Comparison of ENCODE assay signal across 10 mouse cellular contexts in the genomic region with DNA sequence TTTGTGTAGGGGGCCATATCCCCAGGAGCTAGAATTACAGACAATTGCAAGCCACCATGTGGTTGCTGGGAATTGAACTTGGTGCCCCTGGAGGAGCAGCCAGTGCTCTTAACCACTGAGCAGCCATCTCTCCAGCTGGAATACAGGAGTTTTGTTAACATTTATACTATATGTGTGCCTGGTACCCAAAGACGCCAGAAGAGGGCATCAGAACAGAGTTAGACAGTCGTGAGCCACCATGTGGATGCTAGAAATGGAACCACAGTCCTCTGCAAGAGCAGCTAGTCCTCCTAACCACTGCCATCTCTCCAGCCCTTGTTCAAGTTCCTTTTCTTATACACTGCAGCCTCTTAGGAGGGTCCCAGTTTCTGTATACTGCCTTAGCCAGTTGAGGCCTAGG. TPM values are rescaled to one million over a fixed set of nuclear protein-coding genes. Genes with fewer than 3 reads are reported as not detected.
DNase-seq lines count a peak whose midpoint lies in the region; ATAC-seq and TF ChIP-seq lines count a peak whose summit lies in the region.
"Had no signal": no experiment of that assay in that cellular context is flagged by ENCODE, and none has a peak within 500 bp of the region (broad histone marks: within the 10 kb centered on the region; RNA-seq: fewer than 3 reads in every experiment).

No protein-coding gene starts in this region.

- H3K4me3 ChIP-seq in liver, adult 2 months (ENCODE audit: insufficient read depth, low read depth, low read length), result no peak overlapping the region
- no peak overlapping the region for H3K4me3 ChIP-seq in liver, embryonic 11.5 days (ENCODE audit: low read depth, low read length)

- no peaks in the 10 kb centered on the region for H3K27me3 ChIP-seq in liver, adult 2 months (ENCODE audit: control insufficient read depth, insufficient read depth, low read length)
- H3K27me3 ChIP-seq in liver, embryonic 11.5 days (replicated peaks; ENCODE audit: control insufficient read depth, insufficient read depth, low read length), result no peaks in the 10 kb centered on the region

- H3K79me2 ChIP-seq in liver, adult 2 months (ENCODE audit: control insufficient read depth, insufficient read depth, low read length), result no peaks in the 10 kb centered on the region

- H3K9me3 ChIP-seq in liver, embryonic 11.5 days (ENCODE audit: control insufficient read depth, low read length), result 0 out of 2 replicates have a peak, but pooled peaks cover 2% of the 10 kb centered on the region

- H3K4me1 ChIP-seq in liver, adult 2 months (ENCODE audit: control insufficient read depth, insufficient read depth, low read length), result peaks cover 6% of the 10 kb centered on the region
- peaks cover 14% of the 10 kb centered on the region for H3K4me1 ChIP-seq in liver, embryonic 11.5 days (replicated peaks; ENCODE audit: control insufficient read depth, insufficient read depth, low read length)

- ATAC-seq in liver, embryonic 11.5 days (replicated peaks; ENCODE audit: low FRiP score), result no peak
- ATAC-seq in common myeloid progenitor, adult 5-6 weeks (replicated peaks; ENCODE audit: low read depth, poor library complexity, severe bottlenecking), result peak; percentile 59

- peak; percentile 21; the same call in 1 of the 2 replicates for TF ChIP-seq CTCF in liver, adult 2 months (IDR thresholded peaks at IDR 0.05; ENCODE audit: low read depth, low read length)

- no peak for TF ChIP-seq POLR2A in liver, adult 2 months (IDR thresholded peaks at IDR 0.05; ENCODE audit: extremely low read depth, insufficient read depth, low read length)

- no peak overlapping the region for H3K4me2 ChIP-seq in liver, embryonic 11.5 days

- intact Hi-C loops in left cerebral cortex, postnatal 25 days (cut with DNase I), result loop anchor here (5.0 kb wide), 1 partner anchor 84 kb away; the partner anchor contains the start of gene Eif3b

- H3K36me3 ChIP-seq in liver, adult 2 months (ENCODE audit: control insufficient read depth, insufficient read depth, low read length), result peaks cover 2% of the 10 kb centered on the region; the same call in 1 of the 2 replicates
- peaks cover 18% of the 10 kb centered on the region for H3K36me3 ChIP-seq in liver, embryonic 11.5 days (ENCODE audit: control insufficient read depth, insufficient read depth, low read length)

- 47% methylated on average over 2 of the region's 2 CpGs for WGBS in liver, adult 2 months
- WGBS in liver, embryonic 11.5 days, result 20% methylated on average over 2 of the region's 2 CpGs

- H3K9ac ChIP-seq in liver, adult 2 months (ENCODE audit: low read depth, low read length), result no peak overlapping the region
- H3K9ac ChIP-seq in liver, embryonic 11.5 days (ENCODE audit: low read depth, low read length), result no peak overlapping the region

- peak; percentile 25 for DNase-seq in adrenal gland, postnatal 14 days
- DNase-seq in adrenal gland, adult 18-20 months (ENCODE audit: low spot score in 2 of 2), result no peak
- DNase-seq in liver, adult 2 months (ENCODE audit: extremely low read depth, low read depth, low spot score), result no peak
- DNase-seq in liver, embryonic 11.5 days (ENCODE audit: low spot score), result no peak
- peak; percentile 44 for DNase-seq in naive thymus-derived CD4-positive, alpha-beta T cell, adult 2 months (ENCODE audit: low read depth)
- no peak for DNase-seq in left cerebral cortex, postnatal 25 days (ENCODE audit: low spot score in 2 of 2)
- DNase-seq in layer of hippocampus, postnatal 10 days (ENCODE audit: low spot score in 2 of 2), result no peak
- DNase-seq: heart, adult 11 months; kidney, adult 11 months had no signal

- no peak overlapping the region for H3K27ac ChIP-seq in liver, adult 2 months (replicated peaks; ENCODE audit: insufficient read depth, low read depth, low read length)
- H3K27ac ChIP-seq in liver, embryonic 11.5 days (ENCODE audit: low read depth, low read length), result no peak overlapping the region

RNA-seq across cellular contexts. Expression of gene Mrm2, which starts 1.9 kb away (rescaled TPM):
- total RNA-seq in adrenal gland, postnatal 14 days (2021), result 11.2 and 13.9 TPM in 2 replicates
- total RNA-seq in adrenal gland, adult 18-20 months (2021), result 10 to 100 TPM; 13.3 to 14.8 TPM
- total RNA-seq in liver, adult 2 months (2014; rRNA removed), result 6.8 and 8.0 TPM in 2 replicates
- polyA plus RNA-seq in liver, adult 2 months (2012; rRNA removed), result 8.4 and 8.9 TPM in 2 replicates
- polyA plus RNA-seq in liver, embryonic 11.5 days (2014; fragmentation: Nextera tagmentation; extraction: Ambion mirVana), result 20.2 and 21.7 TPM in 2 replicates
- 8.4 and 12.0 TPM in 2 replicates for total RNA-seq in common myeloid progenitor, adult 5-6 weeks (2017)
- 10 to 100 TPM in 1 of 2 experiments, 1 to 10 TPM in 1; 9.5 to 10.7 TPM for total RNA-seq in left cerebral cortex, postnatal 25 days (2021)
- 1 to 10 TPM; 8.4 to 9.4 TPM for total RNA-seq in layer of hippocampus, postnatal 10 days (2021)

RNA-seq across cellular contexts. Expression of gene Nudt1, which starts 12.2 kb away (rescaled TPM):
- 15.9 and 21.1 TPM in 2 replicates for total RNA-seq in adrenal gland, postnatal 14 days (2021)
- 10 to 100 TPM; 13.5 to 17.6 TPM for total RNA-seq in adrenal gland, adult 18-20 months (2021)
- total RNA-seq in liver, adult 2 months (2014; rRNA removed), result 20.7 and 25.3 TPM in 2 replicates
- polyA plus RNA-seq in liver, adult 2 months (2012; rRNA removed), result 15.8 and 20.2 TPM in 2 replicates
- 58.3 and 62.3 TPM in 2 replicates for polyA plus RNA-seq in liver, embryonic 11.5 days (2014; fragmentation: Nextera tagmentation; extraction: Ambion mirVana)
- 32.2 and 40.0 TPM in 2 replicates for total RNA-seq in common myeloid progenitor, adult 5-6 weeks (2017)
- 1 to 10 TPM; 4.8 to 6.3 TPM for total RNA-seq in left cerebral cortex, postnatal 25 days (2021)
- 1 to 10 TPM; 5.8 to 7.5 TPM for total RNA-seq in layer of hippocampus, postnatal 10 days (2021)

RNA-seq across cellular contexts. Expression of gene Mad1l1, which starts 12.3 kb away (rescaled TPM):
- total RNA-seq in adrenal gland, postnatal 14 days (2021), result 19.1 and 21.5 TPM in 2 replicates
- 10 to 100 TPM; 11.4 to 12.9 TPM for total RNA-seq in adrenal gland, adult 18-20 months (2021)
- total RNA-seq in liver, adult 2 months (2014; rRNA removed), result 6.4 and 6.7 TPM in 2 replicates
- 13.0 and 14.4 TPM in 2 replicates for polyA plus RNA-seq in liver, adult 2 months (2012; rRNA removed)
- polyA plus RNA-seq in liver, embryonic 11.5 days (2014; fragmentation: Nextera tagmentation; extraction: Ambion mirVana), result 43.0 and 43.4 TPM in 2 replicates
- 54.5 and 60.1 TPM in 2 replicates for total RNA-seq in common myeloid progenitor, adult 5-6 weeks (2017)
- 10 to 100 TPM; 15.1 to 19.0 TPM for total RNA-seq in left cerebral cortex, postnatal 25 days (2021)
- total RNA-seq in layer of hippocampus, postnatal 10 days (2021), result 10 to 100 TPM; 20.1 to 20.7 TPM

RNA-seq across cellular contexts. Expression of gene Snx8, which starts 55.4 kb away (rescaled TPM):
- total RNA-seq in adrenal gland, postnatal 14 days (2021), result 17.7 and 26.1 TPM in 2 replicates
- total RNA-seq in adrenal gland, adult 18-20 months (2021), result 10 to 100 TPM; 13.8 to 13.9 TPM
- 12.5 and 14.0 TPM in 2 replicates for total RNA-seq in liver, adult 2 months (2014; rRNA removed)
- polyA plus RNA-seq in liver, adult 2 months (2012; rRNA removed), result 10.2 and 11.2 TPM in 2 replicates
- polyA plus RNA-seq in liver, embryonic 11.5 days (2014; fragmentation: Nextera tagmentation; extraction: Ambion mirVana), result 10.6 and 10.7 TPM in 2 replicates
- 3.9 and 5.5 TPM in 2 replicates for total RNA-seq in common myeloid progenitor, adult 5-6 weeks (2017)
- total RNA-seq in left cerebral cortex, postnatal 25 days (2021), result 10 to 100 TPM; 13.2 to 13.5 TPM
- total RNA-seq in layer of hippocampus, postnatal 10 days (2021), result 10 to 100 TPM; 14.9 to 15.5 TPM

Comparison
In these comparisons a context has a peak if more than half of its experiments do, and no peak if none do; other contexts are left out.
1. DNase-seq: peak in adrenal gland, postnatal 14 days (single experiment) and naive thymus-derived CD4-positive, alpha-beta T cell, adult 2 months (single experiment); none in adrenal gland, adult 18-20 months (0 of 2), liver, adult 2 months (single experiment), liver, embryonic 11.5 days (single experiment), left cerebral cortex, postnatal 25 days (0 of 2) and layer of hippocampus, postnatal 10 days (0 of 2).